Mouse (Mus musculus) forebrain, embryonic 11.5 days (tissue): Measurements from ENCODE around the gene Clec1b. TPM values are rescaled to one million over a fixed set of nuclear protein-coding genes. Genes with fewer than 3 reads are reported as not detected.

Source experiments
- ATAC-seq: fragments of 200-750 bp; cut with Nextera tagmentation; replicated peaks from 2 replicates; pipeline ENCODE4 v1.8.0; 2017; ENCODE audit warnings: moderate TSS enrichment; ENCODE audit not compliant: low FRiP score
- DNase-seq: peaks from one replicate; pipeline ENCODE4 v3.0.0-alpha.2; 2017; ENCODE audit warnings: low spot score
- H3K27ac ChIP-seq: fragments of 300-500 bp; sonication (generic); 2 replicates; pipeline ENCODE4 v1.5.1; 2014; ENCODE audit warnings: low read depth, low read length
- H3K27me3 ChIP-seq: fragments of 300-500 bp; sonication (generic); 2 replicates; pipeline ENCODE4 v1.6.1; 2014; ENCODE audit warnings: mild to moderate bottlenecking, low read length, mixed read lengths; ENCODE audit not compliant: control insufficient read depth, insufficient read depth
- H3K36me3 ChIP-seq: fragments of 300-500 bp; sonication (generic); 2 replicates; pipeline ENCODE4 v1.6.1; 2014; ENCODE audit warnings: mild to moderate bottlenecking, low read length, moderate library complexity, mixed read lengths; ENCODE audit not compliant: control insufficient read depth, insufficient read depth
- H3K4me1 ChIP-seq: fragments of 300-500 bp; sonication (generic); replicated peaks from 2 replicates; pipeline ENCODE4 v1.6.1; 2014; ENCODE audit warnings: low read length, mixed read lengths; ENCODE audit not compliant: control insufficient read depth, insufficient read depth
- H3K4me2 ChIP-seq: fragments of 300-500 bp; sonication (generic); 2 replicates; pipeline ENCODE4 v1.6.1; 2014; ENCODE audit warnings: low read depth, mild to moderate bottlenecking, low read length, moderate library complexity, mixed read lengths; ENCODE audit not compliant: severe bottlenecking
- H3K4me3 ChIP-seq: fragments of 300-500 bp; sonication (generic); 2 replicates; pipeline ENCODE4 v1.5.1; 2014; ENCODE audit warnings: low read depth, low read length
- H3K9ac ChIP-seq: fragments of 300-500 bp; sonication (generic); 2 replicates; pipeline ENCODE4 v1.6.1; 2014; ENCODE audit warnings: low read length
- H3K9me3 ChIP-seq: fragments of 300-500 bp; sonication (generic); 2 replicates; pipeline ENCODE4 v1.6.1; 2016; ENCODE audit warnings: low read length, mixed read lengths; ENCODE audit not compliant: control insufficient read depth
- WGBS: fragments of 180-500 bp; shearing (Covaris S2); extraction: QIAGEN DNeasy Blood & Tissue Kit; methylation state at CpG from one replicate; pipeline ENCODE4 v1.1.7; 2014; 5-methylcytosine and 5-hydroxymethylcytosine counted together
- polyA plus RNA-seq: library from polyadenylated mRNA; unstranded; fragments of >200 nt; fragmentation: Nextera tagmentation; extraction: Ambion mirVana; gene quantifications from 2 replicates; pipeline ENCODE4 v1.2.1, GENCODE M21; 2014

Clec1b gene
- polyA plus RNA-seq, 1 experiment from 2014 or later, result 7.5 TPM

DNA sequence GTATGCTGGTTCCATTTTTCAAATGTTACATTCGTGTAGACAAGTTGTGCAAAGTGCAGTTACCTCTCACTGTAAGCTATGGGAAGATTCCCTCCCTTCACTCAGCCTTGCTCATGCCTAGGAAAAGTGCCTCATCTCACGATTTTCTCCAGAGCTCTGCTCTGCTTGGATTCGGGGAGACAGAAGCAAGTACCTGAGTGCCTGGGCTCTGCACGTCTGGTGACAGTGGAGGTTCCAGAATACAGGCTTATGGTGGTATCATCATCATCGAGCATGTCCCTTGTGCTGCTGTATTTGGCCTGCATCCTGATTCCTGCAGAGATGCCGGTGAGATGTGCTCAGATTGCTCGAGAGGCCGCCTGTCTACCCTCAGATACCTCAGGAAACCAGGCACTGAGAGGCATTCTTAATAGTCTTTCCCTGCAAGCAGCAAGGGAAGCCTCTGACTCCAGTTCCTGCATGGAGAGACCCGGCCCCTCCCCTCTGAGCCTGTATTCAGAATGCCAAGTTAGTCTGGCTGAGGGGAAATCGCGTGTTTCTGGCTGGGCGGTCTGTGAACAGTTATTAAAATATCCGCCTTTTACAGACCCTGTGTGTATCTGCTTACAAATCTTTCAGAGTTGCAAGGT is 54.4 kb downstream of the Clec1b start, which contains the start of gene Clec1a:
Gene Clec1a, minus strand, starts transcription at position 590 of the 629 bp plus-strand sequence.
- H3K36me3 ChIP-seq, result no peaks in the 10 kb centered on the region
- DNase-seq, result no peak
- WGBS, result 57% methylated on average over 13 of the region's 13 CpGs

More for the DNA sequence above, 54.4 kb downstream of the Clec1b start, which contains the start of gene Clec1a:
- Histone ChIP-seq H3K27me3 (no peaks in the 10 kb centered on the region), H3K9me3 (no peaks in the 10 kb centered on the region), H3K27ac (no peak within 1 kb of the TSS), H3K9ac (no peak within 1 kb of the TSS), H3K4me2 (no peak within 1 kb of the TSS), H3K4me3 (no peak within 1 kb of the TSS), H3K4me1 (no peaks in the 10 kb centered on the region)
- ATAC-seq, result no peak

Other genes with a start within 250 kb of the Clec1b start
- gene Clec2d, start 216.7 kb upstream of the Clec1b start, polyA plus RNA-seq, result not detected in 2 replicates
- not detected in 2 replicates for gene Cd69, start 121.9 kb upstream of the Clec1b start, polyA plus RNA-seq
- gene 4922502D21Rik, start 65.5 kb upstream of the Clec1b start, polyA plus RNA-seq, result not detected in 2 replicates
- 0.19 and 0.39 TPM in 2 replicates for gene Clec12a, start 54.6 kb upstream of the Clec1b start, polyA plus RNA-seq
- gene Clec12b, start 11.4 kb upstream of the Clec1b start, polyA plus RNA-seq, result not detected in 2 replicates
- gene Clec9a, start 11.6 kb downstream of the Clec1b start, polyA plus RNA-seq, result 0.33 and 0.51 TPM in 2 replicates
- gene Clec1a, start 54.7 kb downstream of the Clec1b start, polyA plus RNA-seq, result 0.65 and 0.75 TPM in 2 replicates
- not detected in 2 replicates for gene Olr1, start 109.9 kb downstream of the Clec1b start, polyA plus RNA-seq
- gene Tmem52b, start 115.3 kb downstream of the Clec1b start, polyA plus RNA-seq, result not detected in 2 replicates
- gene Gabarapl1, start 135.9 kb downstream of the Clec1b start, polyA plus RNA-seq, result 21.5 and 22.4 TPM in 2 replicates
- not detected in 2 replicates for gene Klre1, start 180.6 kb downstream of the Clec1b start, polyA plus RNA-seq
- not detected in 2 replicates for gene Klrd1, start 194.5 kb downstream of the Clec1b start, polyA plus RNA-seq
- gene Klrk1, start 226.6 kb downstream of the Clec1b start, polyA plus RNA-seq, result 0.16 and 0.23 TPM in 2 replicates
- not detected in 2 replicates for gene Klrc3, start 246.0 kb downstream of the Clec1b start, polyA plus RNA-seq